Comparison of ENCODE assay signal across 7 mouse cellular contexts in genomic region chr5:45519960-45520808, GRCm38 (mm10). TPM values are rescaled to one million over a fixed set of nuclear protein-coding genes. Genes with fewer than 3 reads are reported as not detected.
DNase-seq lines count a peak whose midpoint lies in the region; ATAC-seq and TF ChIP-seq lines count a peak whose summit lies in the region.

Gene Med28, plus strand, starts transcription at chr5:45520229.

- peak within 1 kb of the TSS; percentile 73 for H3K4me2 ChIP-seq in intestine, postnatal 0 days (replicated peaks; ENCODE audit: low read depth)
- peak within 1 kb of the TSS; percentile 94 for H3K4me2 ChIP-seq in midbrain, embryonic 12.5 days (replicated peaks)

- peaks cover 6% of the 10 kb centered on the region; the same call in 1 of the 2 replicates for H3K4me1 ChIP-seq in intestine, postnatal 0 days (replicated peaks; ENCODE audit: control insufficient read depth, insufficient read depth, low read length)
- H3K4me1 ChIP-seq in midbrain, embryonic 12.5 days, result peaks cover 15% of the 10 kb centered on the region
- H3K4me1 ChIP-seq in small intestine, adult 2 months (ENCODE audit: control insufficient read depth, insufficient read depth, insufficient read length, low read length), result peaks cover 2% of the 10 kb centered on the region; the same call in 1 of the 2 replicates

- peaks cover 14% of the 10 kb centered on the region for H3K36me3 ChIP-seq in intestine, postnatal 0 days (ENCODE audit: control insufficient read depth, insufficient read depth)
- peaks cover 8% of the 10 kb centered on the region for H3K36me3 ChIP-seq in midbrain, embryonic 12.5 days
- peaks cover 14% of the 10 kb centered on the region for H3K36me3 ChIP-seq in small intestine, adult 2 months (ENCODE audit: control insufficient read depth, insufficient read depth, low read length)

- H3K4me3 ChIP-seq in intestine, postnatal 0 days (ENCODE audit: low read depth, low read length), result peak within 1 kb of the TSS; percentile 84
- H3K4me3 ChIP-seq in midbrain, embryonic 12.5 days, result peak within 1 kb of the TSS; percentile 96
- peak within 1 kb of the TSS; percentile 96 for H3K4me3 ChIP-seq in small intestine, adult 2 months (ENCODE audit: low read depth, low read length)

- DNase-seq in adrenal gland, adult 8-10 months, result peak; percentile 90
- DNase-seq in embryo, embryonic 9.5 days (ENCODE audit: extremely low spot score), result peak; percentile 92
- DNase-seq in gonadal fat pad, adult 2 months (ENCODE audit: low read depth), result no peak
- DNase-seq in left cerebral cortex, postnatal 4 days, result peak; percentile 96

- ATAC-seq in intestine, postnatal 0 days, result peak; percentile 93
- peak; percentile 97 for ATAC-seq in midbrain, embryonic 12.5 days (ENCODE audit: low FRiP score, low read depth)

- peak within 1 kb of the TSS; percentile 73 for H3K9ac ChIP-seq in intestine, postnatal 0 days (ENCODE audit: low read depth, low read length)
- H3K9ac ChIP-seq in midbrain, embryonic 12.5 days (replicated peaks), result peak within 1 kb of the TSS; percentile 94

- peak; percentile 60; the same call in 1 of the 2 replicates for TF ChIP-seq POLR2A in small intestine, adult 2 months (IDR thresholded peaks at IDR 0.05; ENCODE audit: low read depth, low read length)

- intact Hi-C loops in left cerebral cortex, postnatal 4 days (cut with DNase I), result no loop called here

- H3K9me3 ChIP-seq in intestine, postnatal 0 days (ENCODE audit: control insufficient read depth), result no peaks in the 10 kb centered on the region
- no peaks in the 10 kb centered on the region for H3K9me3 ChIP-seq in midbrain, embryonic 12.5 days

- 1% methylated on average over 56 of the region's 56 CpGs for WGBS in intestine, postnatal 0 days
- 2% methylated on average over 56 of the region's 56 CpGs for WGBS in midbrain, embryonic 12.5 days
- under 1% methylated on average over 56 of the region's 56 CpGs for WGBS in small intestine, adult 2 months

- H3K27ac ChIP-seq in intestine, postnatal 0 days (ENCODE audit: low read depth, low read length), result peak within 1 kb of the TSS; percentile 54
- peak within 1 kb of the TSS; percentile 75 for H3K27ac ChIP-seq in midbrain, embryonic 12.5 days (replicated peaks)
- H3K27ac ChIP-seq in small intestine, adult 2 months (ENCODE audit: insufficient read depth, low read depth, low read length), result no peak within 1 kb of the TSS

- H3K27me3 ChIP-seq in intestine, postnatal 0 days (replicated peaks; ENCODE audit: control insufficient read depth, insufficient read depth, low read length), result no peaks in the 10 kb centered on the region
- H3K27me3 ChIP-seq in midbrain, embryonic 12.5 days, result no peaks in the 10 kb centered on the region
- H3K27me3 ChIP-seq in small intestine, adult 2 months (ENCODE audit: control insufficient read depth, insufficient read depth, low read length), result no peaks in the 10 kb centered on the region

- TF ChIP-seq CTCF in intestine, postnatal 0 days (IDR thresholded peaks at IDR 0.05; ENCODE audit: low read depth), result no peak
- no peak for TF ChIP-seq CTCF in small intestine, adult 2 months (IDR thresholded peaks at IDR 0.05; ENCODE audit: extremely low read depth, insufficient read length, insufficient replicate concordance, low read depth, low read length)

RNA-seq across cellular contexts. Expression of gene Med28, which starts in this region (rescaled TPM):
- 100 to 1,000 TPM in 3 of 4 experiments, 10 to 100 TPM in 1; 95.4 to 122 (median 111) TPM for total RNA-seq in adrenal gland, adult 8-10 months (2022)
- polyA plus RNA-seq in gonadal fat pad, adult 2 months (2012; rRNA removed), result 149 and 152 TPM in 2 replicates
- polyA plus RNA-seq in intestine, postnatal 0 days (2015; fragmentation: Nextera tagmentation; extraction: Ambion mirVana), result 203 and 213 TPM in 2 replicates
- total RNA-seq in left cerebral cortex, postnatal 4 days (2021), result 10 to 100 TPM; 91.8 to 96.5 TPM
- polyA plus RNA-seq in midbrain, embryonic 12.5 days (2016; fragmentation: Nextera tagmentation; extraction: Ambion mirVana), result 277 and 287 TPM in 2 replicates
- polyA plus RNA-seq in small intestine, adult 2 months (2012; rRNA removed), result 39.5 and 81.3 TPM in 2 replicates
